Mouse (Mus musculus) heart, postnatal 10 days (tissue): ENCODE measurements at regions not wholly inside any gene's neighbourhood (a gene's known extent, or its start where the extent isn't known, plus 50 kb on each side); places are given as distances from the start of the nearest gene placed in this dataset.
"Not testable (repeated sequence)": the region's sequence is repeated elsewhere in the genome, so short reads cannot be mapped to it uniquely, and the experiment has no call there.

Experiments used
- DNase-seq, 2 experiments: peaks; one replicate each; pipeline ENCODE4 v3.0.0; 2021
- intact Hi-C: fragments of 180-260 bp; cut with DNase I; formaldehyde crosslinking; loops from one replicate; pipeline ENCODE4 v1.15.1; 2025

GRCm38 (mm10) chr9:82300046-82300445 lies 436.6 kb downstream of the Mei4 start:
- DNase-seq, result no peak
- intact Hi-C loops, result no loop called here

- DNase-seq, result no peak
- intact Hi-C loops, result no loop called here
Measured at GRCm38 (mm10) chr9:82306285-82306684, 442.8 kb downstream of the Mei4 start.

- intact Hi-C loops, result no loop called here
- no peak for DNase-seq
Measured at GRCm38 (mm10) chr9:82312466-82312865, 449.0 kb downstream of the Mei4 start.

GRCm38 (mm10) chr9:82340452-82340851 lies 477.0 kb downstream of the Mei4 start:
- intact Hi-C loops, result no loop called here

GRCm38 (mm10) chr9:82350784-82351183 lies 478.6 kb upstream of the Irak1bp1 start:
- DNase-seq, intact Hi-C loops: not testable (repeated sequence)

More at GRCm38 (mm10) chr9:82340452-82340851, 477.0 kb downstream of the Mei4 start:
- DNase-seq, result peak in 1 of 2 experiments; percentile 0

- intact Hi-C loops, result no loop called here
- DNase-seq, result no peak
Measured at GRCm38 (mm10) chr9:82359573-82359972, 469.8 kb upstream of the Irak1bp1 start.

GRCm38 (mm10) chr9:82402355-82402754 lies 427.0 kb upstream of the Irak1bp1 start:
- DNase-seq, result no peak
- intact Hi-C loops, result no loop called here

- no peak for DNase-seq
- intact Hi-C loops, result no loop called here
Measured at GRCm38 (mm10) chr9:82404010-82404409, 425.3 kb upstream of the Irak1bp1 start.

GRCm38 (mm10) chr9:82407177-82407576 lies 422.2 kb upstream of the Irak1bp1 start:
- intact Hi-C loops, result no loop called here
- DNase-seq, result no peak

- DNase-seq, result no peak
- intact Hi-C loops, result no loop called here
Measured at GRCm38 (mm10) chr9:82408969-82409368, 420.4 kb upstream of the Irak1bp1 start.
